Mouse (Mus musculus): Measurements from ENCODE around the gene Glb1. TPM values are rescaled to one million over a fixed set of nuclear protein-coding genes. Genes with fewer than 3 reads are reported as not detected.

Gene Glb1
- polyA plus RNA-seq, 1 experiment: 22.2 TPM

- H3K4me1 ChIP-seq (ENCODE audit: control insufficient read depth, insufficient read depth, low read length): no peaks in the 10 kb centered on the region
- H3K27me3 ChIP-seq (ENCODE audit: control insufficient read depth, insufficient read depth, low read length): no peaks in the 10 kb centered on the region
- TF ChIP-seq CTCF (IDR thresholded peaks at IDR 0.05; ENCODE audit: borderline replicate concordance, insufficient read depth, low read depth, low read length) (no peak), POLR2A (IDR thresholded peaks at IDR 0.05; ENCODE audit: borderline replicate concordance, insufficient read depth, low read length) (no peak)
- H3K4me3 ChIP-seq (replicated peaks; ENCODE audit: insufficient read depth, low read depth, low read length): no peak overlapping the region
- 88% methylated on average over 5 of the region's 5 CpGs for WGBS
- H3K27ac ChIP-seq (ENCODE audit: insufficient read depth, low read length): no peak overlapping the region
- no peak for DNase-seq
These were observed 67.3 kb downstream of the Glb1 start for GRCm38 (mm10) chr9:114468217-114468616.

GRCm38 (mm10) chr9:114468701-114469100 lies 67.8 kb downstream of the Glb1 start:
- Histone ChIP-seq H3K27me3 (ENCODE audit: control insufficient read depth, insufficient read depth, low read length) (no peaks in the 10 kb centered on the region), H3K27ac (ENCODE audit: insufficient read depth, low read length) (no peak overlapping the region), H3K4me3 (replicated peaks; ENCODE audit: insufficient read depth, low read depth, low read length) (no peak overlapping the region), H3K4me1 (ENCODE audit: control insufficient read depth, insufficient read depth, low read length) (no peaks in the 10 kb centered on the region)
- DNase-seq: no peak
- TF ChIP-seq CTCF (IDR thresholded peaks at IDR 0.05; ENCODE audit: borderline replicate concordance, insufficient read depth, low read depth, low read length) (no peak), POLR2A (IDR thresholded peaks at IDR 0.05; ENCODE audit: borderline replicate concordance, insufficient read depth, low read length) (no peak)
- 95% methylated on average over 4 of the region's 4 CpGs for WGBS

GRCm38 (mm10) chr9:114471892-114472291 lies 71.0 kb downstream of the Glb1 start:
- TF ChIP-seq POLR2A (IDR thresholded peaks at IDR 0.05; ENCODE audit: borderline replicate concordance, insufficient read depth, low read length): no peak
- TF ChIP-seq CTCF (IDR thresholded peaks at IDR 0.05; ENCODE audit: borderline replicate concordance, insufficient read depth, low read depth, low read length): no peak
- Histone ChIP-seq H3K27me3 (ENCODE audit: control insufficient read depth, insufficient read depth, low read length) (no peaks in the 10 kb centered on the region), H3K4me3 (replicated peaks; ENCODE audit: insufficient read depth, low read depth, low read length) (no peak overlapping the region)

GRCm38 (mm10) chr9:114477019-114477418 lies 76.1 kb downstream of the Glb1 start:
- no peak for DNase-seq
- Histone ChIP-seq H3K4me3 (replicated peaks; ENCODE audit: insufficient read depth, low read depth, low read length) (no peak overlapping the region), H3K27ac (ENCODE audit: insufficient read depth, low read length) (no peak overlapping the region), H3K4me1 (ENCODE audit: control insufficient read depth, insufficient read depth, low read length) (no peaks in the 10 kb centered on the region), H3K27me3 (ENCODE audit: control insufficient read depth, insufficient read depth, low read length) (no peaks in the 10 kb centered on the region)
- 91% methylated on average over 9 of the region's 9 CpGs for WGBS
- TF ChIP-seq POLR2A (IDR thresholded peaks at IDR 0.05; ENCODE audit: borderline replicate concordance, insufficient read depth, low read length): no peak
- no peak for TF ChIP-seq CTCF (IDR thresholded peaks at IDR 0.05; ENCODE audit: borderline replicate concordance, insufficient read depth, low read depth, low read length)

More at GRCm38 (mm10) chr9:114471892-114472291, 71.0 kb downstream of the Glb1 start:
- no peak for DNase-seq
- Histone ChIP-seq H3K27ac (ENCODE audit: insufficient read depth, low read length) (no peak overlapping the region), H3K4me1 (ENCODE audit: control insufficient read depth, insufficient read depth, low read length) (no peaks in the 10 kb centered on the region)
- WGBS: 83% methylated on average over 7 of the region's 7 CpGs

GRCm38 (mm10) chr9:114480940-114481339 lies 80.1 kb downstream of the Glb1 start:
- no peaks in the 10 kb centered on the region for H3K4me1 ChIP-seq (ENCODE audit: control insufficient read depth, insufficient read depth, low read length)
- TF ChIP-seq POLR2A (IDR thresholded peaks at IDR 0.05; ENCODE audit: borderline replicate concordance, insufficient read depth, low read length): no peak
- no peak overlapping the region for H3K27ac ChIP-seq (ENCODE audit: insufficient read depth, low read length)
- WGBS: 74% methylated on average over 3 of the region's 3 CpGs
- H3K27me3 ChIP-seq (ENCODE audit: control insufficient read depth, insufficient read depth, low read length): no peaks in the 10 kb centered on the region
- no peak for DNase-seq
- H3K4me3 ChIP-seq (replicated peaks; ENCODE audit: insufficient read depth, low read depth, low read length): no peak overlapping the region

GRCm38 (mm10) chr9:114484771-114485170 lies 83.9 kb downstream of the Glb1 start:
- 83% methylated on average over 5 of the region's 5 CpGs for WGBS

GRCm38 (mm10) chr9:114486808-114487207 lies 85.9 kb downstream of the Glb1 start:
- Histone ChIP-seq H3K4me1 (ENCODE audit: control insufficient read depth, insufficient read depth, low read length) (no peaks in the 10 kb centered on the region), H3K27ac (ENCODE audit: insufficient read depth, low read length) (no peak overlapping the region), H3K27me3 (ENCODE audit: control insufficient read depth, insufficient read depth, low read length) (no peaks in the 10 kb centered on the region), H3K4me3 (replicated peaks; ENCODE audit: insufficient read depth, low read depth, low read length) (no peak overlapping the region)
- no peak for TF ChIP-seq CTCF (IDR thresholded peaks at IDR 0.05; ENCODE audit: borderline replicate concordance, insufficient read depth, low read depth, low read length)
- TF ChIP-seq POLR2A (IDR thresholded peaks at IDR 0.05; ENCODE audit: borderline replicate concordance, insufficient read depth, low read length): no peak
- no peak for DNase-seq
- WGBS: 87% methylated on average over 4 of the region's 4 CpGs

More at GRCm38 (mm10) chr9:114484771-114485170, 83.9 kb downstream of the Glb1 start:
- Histone ChIP-seq H3K4me3 (replicated peaks; ENCODE audit: insufficient read depth, low read depth, low read length) (no peak overlapping the region), H3K4me1 (ENCODE audit: control insufficient read depth, insufficient read depth, low read length) (no peaks in the 10 kb centered on the region), H3K27ac (ENCODE audit: insufficient read depth, low read length) (no peak overlapping the region), H3K27me3 (ENCODE audit: control insufficient read depth, insufficient read depth, low read length) (no peaks in the 10 kb centered on the region)
- DNase-seq: no peak
- TF ChIP-seq CTCF (IDR thresholded peaks at IDR 0.05; ENCODE audit: borderline replicate concordance, insufficient read depth, low read depth, low read length): no peak
- TF ChIP-seq POLR2A (IDR thresholded peaks at IDR 0.05; ENCODE audit: borderline replicate concordance, insufficient read depth, low read length): no peak

- DNase-seq: no peak
- Histone ChIP-seq H3K27ac (ENCODE audit: insufficient read depth, low read length) (no peak overlapping the region), H3K27me3 (ENCODE audit: control insufficient read depth, insufficient read depth, low read length) (no peaks in the 10 kb centered on the region), H3K4me1 (ENCODE audit: control insufficient read depth, insufficient read depth, low read length) (no peaks in the 10 kb centered on the region), H3K4me3 (replicated peaks; ENCODE audit: insufficient read depth, low read depth, low read length) (no peak overlapping the region)
- no peak for TF ChIP-seq CTCF (IDR thresholded peaks at IDR 0.05; ENCODE audit: borderline replicate concordance, insufficient read depth, low read depth, low read length)
- TF ChIP-seq POLR2A (IDR thresholded peaks at IDR 0.05; ENCODE audit: borderline replicate concordance, insufficient read depth, low read length): no peak
- 84% methylated on average over 23 of the region's 23 CpGs for WGBS
These were observed 86.8 kb downstream of the Glb1 start for GRCm38 (mm10) chr9:114487481-114488258.
